Mouse (Mus musculus): ENCODE results near the gene Hlcs. TPM values are rescaled to one million over a fixed set of nuclear protein-coding genes. Genes with fewer than 3 reads are reported as not detected.
A peak's percentile ranks its signal among the peaks of the same experiment; 100 is the strongest.

Hlcs gene
- polyA plus RNA-seq, 1 experiment: 7.8 TPM

GRCm38 (mm10) chr16:94283972-94284371, 29.4 kb downstream of the Hlcs start:
- WGBS: 82% methylated on average over 3 of the region's 3 CpGs
- no peaks in the 10 kb centered on the region for H3K36me3 ChIP-seq (ENCODE audit: control insufficient read depth, insufficient read depth, low read length)
- no peaks in the 10 kb centered on the region for H3K27me3 ChIP-seq (ENCODE audit: control insufficient read depth, insufficient read depth, low read length)
- TF ChIP-seq CTCF (IDR thresholded peaks at IDR 0.05; ENCODE audit: borderline replicate concordance, control insufficient read depth, extremely low read depth, insufficient read depth, low read length, poor library complexity) (no peak), POLR2A (IDR thresholded peaks at IDR 0.05; ENCODE audit: control insufficient read depth, extremely low read depth, insufficient read depth, low read length, poor library complexity) (no peak)
- DNase-seq: no peak
- H3K27ac ChIP-seq (ENCODE audit: control insufficient read depth, insufficient read depth, low read length): no peak overlapping the region
- H3K4me1 ChIP-seq (replicated peaks; ENCODE audit: control insufficient read depth, insufficient read depth, low read length): no peaks in the 10 kb centered on the region
- no peak overlapping the region for H3K4me3 ChIP-seq (ENCODE audit: control insufficient read depth, insufficient read depth, low read length)

GRCm38 (mm10) chr16:94270826-94271225, 42.5 kb downstream of the Hlcs start:
- TF ChIP-seq POLR2A (IDR thresholded peaks at IDR 0.05; ENCODE audit: control insufficient read depth, extremely low read depth, insufficient read depth, low read length, poor library complexity) (no peak), CTCF (IDR thresholded peaks at IDR 0.05; ENCODE audit: borderline replicate concordance, control insufficient read depth, extremely low read depth, insufficient read depth, low read length, poor library complexity) (no peak)
- H3K27ac ChIP-seq (ENCODE audit: control insufficient read depth, insufficient read depth, low read length): no peak overlapping the region
- no peak for DNase-seq
- H3K27me3 ChIP-seq (ENCODE audit: control insufficient read depth, insufficient read depth, low read length): no peaks in the 10 kb centered on the region
- H3K36me3 ChIP-seq (ENCODE audit: control insufficient read depth, insufficient read depth, low read length): no peaks in the 10 kb centered on the region
- no peak overlapping the region for H3K4me3 ChIP-seq (ENCODE audit: control insufficient read depth, insufficient read depth, low read length)
- peaks cover 16% of the 10 kb centered on the region for H3K4me1 ChIP-seq (replicated peaks; ENCODE audit: control insufficient read depth, insufficient read depth, low read length)
- 92% methylated on average over 6 of the region's 6 CpGs for WGBS

- Histone ChIP-seq H3K27me3 (ENCODE audit: control insufficient read depth, insufficient read depth, low read length) (no peaks in the 10 kb centered on the region), H3K27ac (ENCODE audit: control insufficient read depth, insufficient read depth, low read length) (no peak overlapping the region), H3K4me1 (replicated peaks; ENCODE audit: control insufficient read depth, insufficient read depth, low read length) (peaks cover 26% of the 10 kb centered on the region), H3K36me3 (ENCODE audit: control insufficient read depth, insufficient read depth, low read length) (no peaks in the 10 kb centered on the region), H3K4me3 (ENCODE audit: control insufficient read depth, insufficient read depth, low read length) (no peak overlapping the region)
- no peak for TF ChIP-seq POLR2A (IDR thresholded peaks at IDR 0.05; ENCODE audit: control insufficient read depth, extremely low read depth, insufficient read depth, low read length, poor library complexity)
- TF ChIP-seq CTCF (IDR thresholded peaks at IDR 0.05; ENCODE audit: borderline replicate concordance, control insufficient read depth, extremely low read depth, insufficient read depth, low read length, poor library complexity): peak; percentile 74; the same call in 1 of the 2 replicates
- WGBS: 11% methylated on average over 9 of the region's 9 CpGs
- DNase-seq: peak; percentile 74
Measured at GRCm38 (mm10) chr16:94269635-94270034, 43.7 kb downstream of the Hlcs start.

- no peak for DNase-seq
- WGBS: 42% methylated on average over 14 of the region's 14 CpGs
- TF ChIP-seq CTCF (IDR thresholded peaks at IDR 0.05; ENCODE audit: borderline replicate concordance, control insufficient read depth, extremely low read depth, insufficient read depth, low read length, poor library complexity): no peak
- no peak for TF ChIP-seq POLR2A (IDR thresholded peaks at IDR 0.05; ENCODE audit: control insufficient read depth, extremely low read depth, insufficient read depth, low read length, poor library complexity)
Measured at GRCm38 (mm10) chr16:94268205-94268604, 45.2 kb downstream of the Hlcs start.

GRCm38 (mm10) chr16:94264611-94265010, 48.8 kb downstream of the Hlcs start:
- Histone ChIP-seq H3K4me3 (ENCODE audit: control insufficient read depth, insufficient read depth, low read length) (no peak overlapping the region), H3K27me3 (ENCODE audit: control insufficient read depth, insufficient read depth, low read length) (no peaks in the 10 kb centered on the region), H3K27ac (ENCODE audit: control insufficient read depth, insufficient read depth, low read length) (no peak overlapping the region), H3K4me1 (replicated peaks; ENCODE audit: control insufficient read depth, insufficient read depth, low read length) (peaks cover 27% of the 10 kb centered on the region), H3K36me3 (ENCODE audit: control insufficient read depth, insufficient read depth, low read length) (no peaks in the 10 kb centered on the region)
- TF ChIP-seq CTCF (IDR thresholded peaks at IDR 0.05; ENCODE audit: borderline replicate concordance, control insufficient read depth, extremely low read depth, insufficient read depth, low read length, poor library complexity) (no peak), POLR2A (IDR thresholded peaks at IDR 0.05; ENCODE audit: control insufficient read depth, extremely low read depth, insufficient read depth, low read length, poor library complexity) (no peak)
- no peak for DNase-seq
- 88% methylated on average over 6 of the region's 6 CpGs for whole genome bisulfite sequencing

More at GRCm38 (mm10) chr16:94268205-94268604, 45.2 kb downstream of the Hlcs start:
- H3K27me3 ChIP-seq (ENCODE audit: control insufficient read depth, insufficient read depth, low read length): no peaks in the 10 kb centered on the region
- peaks cover 29% of the 10 kb centered on the region for H3K4me1 ChIP-seq (replicated peaks; ENCODE audit: control insufficient read depth, insufficient read depth, low read length)
- peak overlapping the region; percentile 11 for H3K4me3 ChIP-seq (ENCODE audit: control insufficient read depth, insufficient read depth, low read length)
- H3K27ac ChIP-seq (ENCODE audit: control insufficient read depth, insufficient read depth, low read length): no peak overlapping the region
- H3K36me3 ChIP-seq (ENCODE audit: control insufficient read depth, insufficient read depth, low read length): no peaks in the 10 kb centered on the region

GRCm38 (mm10) chr16:94262501-94262900, 50.9 kb downstream of the Hlcs start:
- DNase-seq: no peak
- WGBS: 82% methylated on average over 19 of the region's 19 CpGs
- no peak overlapping the region for H3K27ac ChIP-seq (ENCODE audit: control insufficient read depth, insufficient read depth, low read length)
- H3K4me3 ChIP-seq (ENCODE audit: control insufficient read depth, insufficient read depth, low read length): no peak overlapping the region
- peaks cover 13% of the 10 kb centered on the region for H3K4me1 ChIP-seq (replicated peaks; ENCODE audit: control insufficient read depth, insufficient read depth, low read length)
- no peaks in the 10 kb centered on the region for H3K27me3 ChIP-seq (ENCODE audit: control insufficient read depth, insufficient read depth, low read length)
- TF ChIP-seq CTCF (IDR thresholded peaks at IDR 0.05; ENCODE audit: borderline replicate concordance, control insufficient read depth, extremely low read depth, insufficient read depth, low read length, poor library complexity) (no peak), POLR2A (IDR thresholded peaks at IDR 0.05; ENCODE audit: control insufficient read depth, extremely low read depth, insufficient read depth, low read length, poor library complexity) (no peak)
- no peaks in the 10 kb centered on the region for H3K36me3 ChIP-seq (ENCODE audit: control insufficient read depth, insufficient read depth, low read length)

Measured in thymus, adult 2 months (tissue).